In genomic region chr5:105691645-105692044, GRCm38 (mm10) we compare ENCODE assay signal across 11 mouse cellular contexts. TPM values are rescaled to one million over a fixed set of nuclear protein-coding genes. Genes with fewer than 3 reads are reported as not detected.
DNase-seq lines count a peak whose midpoint lies in the region; ATAC-seq and TF ChIP-seq lines count a peak whose summit lies in the region.
"Had no signal": no experiment of that assay in that cellular context is flagged by ENCODE, and none has a peak within 500 bp of the region (broad histone marks: within the 10 kb centered on the region; RNA-seq: fewer than 3 reads in every experiment).

No protein-coding gene starts in this region.

- peak; percentile 50 for TF ChIP-seq CTCF in forebrain, postnatal 0 days (IDR thresholded peaks at IDR 0.05; ENCODE audit: low read depth)
- TF ChIP-seq CTCF in lung, adult 2 months (IDR thresholded peaks at IDR 0.05; ENCODE audit: insufficient read depth, low read length), result no peak

- H3K4me1 ChIP-seq in forebrain, postnatal 0 days (ENCODE audit: insufficient read depth), result no peaks in the 10 kb centered on the region
- H3K4me1 ChIP-seq in forebrain, embryonic 11.5 days (replicated peaks; ENCODE audit: control insufficient read depth, insufficient read depth, low read length), result no peaks in the 10 kb centered on the region
- peaks cover 2% of the 10 kb centered on the region; the same call in 1 of the 2 replicates for H3K4me1 ChIP-seq in lung, adult 2 months (ENCODE audit: control insufficient read depth, insufficient read depth, low read length)
- H3K4me1 ChIP-seq in midbrain, embryonic 10.5 days, result peaks cover 7% of the 10 kb centered on the region
- H3K4me1 ChIP-seq: midbrain, embryonic 13.5 days had no signal

- no peak overlapping the region for H3K27ac ChIP-seq in forebrain, postnatal 0 days (ENCODE audit: low read depth, low read length)
- H3K27ac ChIP-seq in forebrain, embryonic 11.5 days (ENCODE audit: low read depth, low read length), result no peak overlapping the region
- H3K27ac ChIP-seq in midbrain, embryonic 10.5 days (replicated peaks), result no peak overlapping the region
- H3K27ac ChIP-seq: hindbrain, embryonic 10.5 days; midbrain, embryonic 13.5 days had no signal

- no peak overlapping the region for H3K4me2 ChIP-seq in forebrain, postnatal 0 days (ENCODE audit: low read depth)
- H3K4me2 ChIP-seq in forebrain, embryonic 11.5 days (ENCODE audit: low read depth, low read length, severe bottlenecking), result no peak overlapping the region
- H3K4me2 ChIP-seq: midbrain, embryonic 13.5 days had no signal

- no peak for ATAC-seq in forebrain, postnatal 0 days
- ATAC-seq in forebrain, embryonic 11.5 days (replicated peaks; ENCODE audit: low FRiP score), result no peak
- ATAC-seq: forebrain, embryonic 14.5 days; midbrain, embryonic 13.5 days had no signal

- WGBS in forebrain, postnatal 0 days, result 89% methylated on average over 7 of the region's 7 CpGs
- WGBS in forebrain, embryonic 11.5 days, result 84% methylated on average over 7 of the region's 7 CpGs
- WGBS in lung, adult 2 months, result 82% methylated on average over 7 of the region's 7 CpGs
- 78% methylated on average over 7 of the region's 7 CpGs for WGBS in midbrain, embryonic 10.5 days

- TF ChIP-seq POLR2A in lung, adult 2 months (IDR thresholded peaks at IDR 0.05; ENCODE audit: borderline replicate concordance, extremely low read depth, low read depth, low read length), result no peak

- no peaks in the 10 kb centered on the region for H3K36me3 ChIP-seq in forebrain, postnatal 0 days (ENCODE audit: insufficient read depth)
- H3K36me3 ChIP-seq in forebrain, embryonic 11.5 days (ENCODE audit: control insufficient read depth, insufficient read depth, low read length), result no peaks in the 10 kb centered on the region
- H3K36me3 ChIP-seq in midbrain, embryonic 10.5 days, result no peaks in the 10 kb centered on the region
- H3K36me3 ChIP-seq: hindbrain, embryonic 10.5 days; midbrain, embryonic 13.5 days had no signal

- H3K27me3 ChIP-seq in forebrain, postnatal 0 days (ENCODE audit: insufficient read depth, low read length), result no peaks in the 10 kb centered on the region
- H3K27me3 ChIP-seq in forebrain, embryonic 11.5 days (ENCODE audit: control insufficient read depth, insufficient read depth, low read length), result no peaks in the 10 kb centered on the region
- H3K27me3 ChIP-seq in midbrain, embryonic 10.5 days (ENCODE audit: low read depth, poor library complexity, severe bottlenecking), result 0 out of 2 replicates have a peak, but pooled peaks cover 5% of the 10 kb centered on the region
- H3K27me3 ChIP-seq: midbrain, embryonic 13.5 days had no signal

- no peak overlapping the region for H3K4me3 ChIP-seq in forebrain, postnatal 0 days (ENCODE audit: low read depth, low read length)
- no peak overlapping the region for H3K4me3 ChIP-seq in forebrain, embryonic 11.5 days (ENCODE audit: low read depth, low read length)
- no peak overlapping the region for H3K4me3 ChIP-seq in lung, adult 2 months (replicated peaks; ENCODE audit: extremely low read depth, low read depth, low read length)
- H3K4me3 ChIP-seq in midbrain, embryonic 10.5 days, result no peak overlapping the region
- H3K4me3 ChIP-seq: hindbrain, embryonic 10.5 days; midbrain, embryonic 13.5 days had no signal

- no peak overlapping the region for H3K9ac ChIP-seq in forebrain, postnatal 0 days
- H3K9ac ChIP-seq in forebrain, embryonic 11.5 days (ENCODE audit: low read length), result no peak overlapping the region
- H3K9ac ChIP-seq: midbrain, embryonic 13.5 days had no signal

- no peaks in the 10 kb centered on the region for H3K9me3 ChIP-seq in forebrain, postnatal 0 days (ENCODE audit: low read length)
- no peaks in the 10 kb centered on the region for H3K9me3 ChIP-seq in forebrain, embryonic 11.5 days (ENCODE audit: control insufficient read depth, low read length)
- H3K9me3 ChIP-seq in midbrain, embryonic 10.5 days (replicated peaks), result no peaks in the 10 kb centered on the region
- H3K9me3 ChIP-seq: hindbrain, embryonic 10.5 days; midbrain, embryonic 13.5 days had no signal

- DNase-seq in forebrain, postnatal 0 days, result no peak
- no peak for DNase-seq in forebrain, embryonic 11.5 days (ENCODE audit: low spot score)
- peak; percentile 27 to 38 for DNase-seq in lung, adult 18-20 months
- no peak for DNase-seq in lung, adult 2 months
- DNase-seq in induced T-regulatory cell, adult 2 months (ENCODE audit: low read depth), result peak; percentile 77
- DNase-seq in thymus, postnatal 36 days, result peak; percentile 55
- DNase-seq in midbrain, embryonic 10.5 days (ENCODE audit: low spot score), result no peak
- no peak for DNase-seq in left cerebral cortex, adult 11 months (ENCODE audit: low spot score)

RNA-seq across cellular contexts. Expression of gene Lrrc8d, which starts 8.1 kb away (rescaled TPM):
- 11.8 and 16.8 TPM in 2 replicates for total RNA-seq in forebrain, postnatal 0 days (2014; rRNA removed)
- 25.6 and 37.2 TPM in 2 replicates for polyA plus RNA-seq in forebrain, postnatal 0 days (2015; fragmentation: Nextera tagmentation; extraction: Ambion mirVana)
- polyA plus RNA-seq in forebrain, embryonic 11.5 days (2014; fragmentation: Nextera tagmentation; extraction: Ambion mirVana), result 26.8 and 28.9 TPM in 2 replicates
- 11.3 and 16.6 TPM in 2 replicates for polyA plus RNA-seq in lung, adult 2 months (2012; rRNA removed)
- polyA plus RNA-seq in midbrain, embryonic 10.5 days (2016; fragmentation: Nextera tagmentation; extraction: Ambion mirVana), result 20.7 and 24.1 TPM in 2 replicates

Comparison
In these comparisons a context has a peak if more than half of its experiments do, and no peak if none do; other contexts are left out.
1. DNase-seq: peak in lung, adult 18-20 months (2 of 2), induced T-regulatory cell, adult 2 months (single experiment) and thymus, postnatal 36 days (2 of 2); none in forebrain, postnatal 0 days (single experiment), forebrain, embryonic 11.5 days (single experiment), lung, adult 2 months (single experiment), midbrain, embryonic 10.5 days (single experiment) and left cerebral cortex, adult 11 months (single experiment).